Mouse (Mus musculus) lung, postnatal 0 days (tissue): ENCODE data around the gene Rundc3a.

Experiments
- CTCF ChIP-seq: IDR thresholded peaks from 2 replicates; pipeline ENCODE4 v1.5.1; 2016; ENCODE audit warnings: antibody characterized with exemption, mild to moderate bottlenecking
- EP300 ChIP-seq: IDR thresholded peaks from 2 replicates; pipeline ENCODE4 v1.6.1; 2016; ENCODE audit warnings: antibody characterized with exemption, mild to moderate bottlenecking, control low read depth

GRCm38 (mm10) chr11:102448327-102448726 is 55.1 kb downstream of the Rundc3a start:
- TF ChIP-seq CTCF (no peak), EP300 (no peak)
